Mouse (Mus musculus) cortical plate, adult 2 months (tissue): ENCODE data around the gene Gm11444.

ENCODE experiments used
- CTCF ChIP-seq: fragments of 200-500 bp; IDR thresholded peaks from 2 replicates; pipeline ENCODE4 v1.5.1; 2011; ENCODE audit warnings: mild to moderate bottlenecking, control low read depth, low read length; ENCODE audit not compliant: insufficient read depth; ENCODE audit errors: extremely low read depth
- POLR2A ChIP-seq: fragments of 200-500 bp; IDR thresholded peaks from 2 replicates; pipeline ENCODE4 v1.6.1; 2011; ENCODE audit warnings: mild to moderate bottlenecking, low read length, control low read depth; ENCODE audit not compliant: insufficient read depth; ENCODE audit errors: extremely low read depth

GRCm38 (mm10) chr11:85890563-85890845, 40.4 kb upstream of the Gm11444 start:
- TF ChIP-seq CTCF (no peak), POLR2A (no peak)
